Mouse (Mus musculus): ENCODE results near the gene Fcrla.

DNA sequence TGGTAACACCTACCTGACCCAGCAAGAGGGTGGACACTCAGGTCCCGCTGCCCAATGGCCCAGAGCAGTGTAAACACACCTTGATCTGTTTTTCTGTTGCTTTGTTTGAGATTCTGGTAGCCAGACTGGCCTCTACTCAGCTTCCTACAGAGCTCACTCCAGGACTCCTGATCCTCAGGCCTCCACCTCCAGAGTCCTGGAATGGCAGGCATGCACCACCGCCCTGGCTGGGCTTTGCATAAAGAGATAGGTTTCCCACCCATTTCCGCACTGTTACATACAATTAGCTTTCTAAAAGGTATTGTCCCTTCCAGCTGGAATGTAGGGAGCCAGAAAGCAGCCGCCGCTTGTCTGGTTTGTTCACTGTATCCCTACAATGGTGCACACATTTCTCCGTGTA is 56.0 kb downstream of the Fcrla start:
- TF ChIP-seq MAFK (IDR thresholded peaks at IDR 0.05; ENCODE audit: insufficient replicate concordance, low read length), result no peak
- TF ChIP-seq ELF1 (IDR thresholded peaks at IDR 0.05; ENCODE audit: low read depth, low read length), result no peak
- TF ChIP-seq POLR2A (IDR thresholded peaks at IDR 0.05; ENCODE audit: low read depth, low read length), result no peak
- no peak for TF ChIP-seq RCOR1 (conservative IDR thresholded peaks at IDR 0.05; ENCODE audit: low read depth, low read length)
- TF ChIP-seq KAT2A (IDR thresholded peaks at IDR 0.05; ENCODE audit: insufficient replicate concordance, low read length), result no peak
- TF ChIP-seq ZNF384 (IDR thresholded peaks at IDR 0.05; ENCODE audit: low read depth, low read length), result no peak
- no peak for TF ChIP-seq CTCF (conservative IDR thresholded peaks at IDR 0.05 in 1 of 2, IDR thresholded peaks at IDR 0.05 in 1 of 2; ENCODE audit: low read depth in 2 of 2, low read length in 2 of 2)
- TF ChIP-seq USF2 (conservative IDR thresholded peaks at IDR 0.05; ENCODE audit: low read depth, low read length), result no peak
- no peak for TF ChIP-seq ZKSCAN1 (IDR thresholded peaks at IDR 0.05; ENCODE audit: borderline replicate concordance, low read depth, low read length)
- no peak for TF ChIP-seq E2F4 (IDR thresholded peaks at IDR 0.05; ENCODE audit: insufficient replicate concordance, low read depth, low read length)
